ENCODE assay signal across 21 mouse cellular contexts in genomic region chr4:86274663-86275062, GRCm38 (mm10).
DNase-seq lines count a peak whose midpoint lies in the region; TF ChIP-seq lines count a peak whose summit lies in the region.
"Had no signal": no experiment of that assay in that cellular context is flagged by ENCODE, and none has a peak within 500 bp of the region (broad histone marks: within the 10 kb centered on the region; RNA-seq: fewer than 3 reads in every experiment).

No protein-coding gene starts in this region.

- TF ChIP-seq CTCF in layer of hippocampus, adult 2 months (conservative IDR thresholded peaks at IDR 0.05), result no peak

- no peak for DNase-seq in layer of hippocampus, adult 2 months (ENCODE audit: low spot score in 2 of 2)
- DNase-seq in layer of hippocampus, adult 9-10 months (ENCODE audit: low spot score), result no peak
- peak; percentile 38 for DNase-seq in right cerebral cortex, adult 18-20 months
- DNase-seq in right cerebral cortex, postnatal 10 days (ENCODE audit: low spot score in 2 of 2), result no peak
- DNase-seq in telencephalon, adult 2 months (ENCODE audit: low read depth, low spot score), result peak; percentile 76
- no peak for DNase-seq in c-Kit-positive CD71-positive TER-119-positive erythroid progenitor cells, embryonic 14.5 days (ENCODE audit: low spot score)
- DNase-seq: adrenal gland, adult 2 months; adrenal gland, postnatal 10 days; adrenal gland, postnatal 25 days; cerebellum, adult 11 months; cerebellum, adult 18-20 months; cerebellum, adult 8-10 months; cerebellum, adult 9-11 months; cerebellum, postnatal 14 days; cerebellum, postnatal 36 days; embryo, embryonic 11 days had no signal

- peak overlapping the region; percentile 67 for H3K27ac ChIP-seq in layer of hippocampus, adult 2 months
- H3K27ac ChIP-seq: forebrain, embryonic 10.5 days; forebrain, embryonic 12.5 days had no signal

- no peak overlapping the region for H3K4me3 ChIP-seq in layer of hippocampus, adult 2 months
- H3K4me3 ChIP-seq: embryonic facial prominence, embryonic 13.5 days; embryonic facial prominence, embryonic 15.5 days; erythroblast, embryonic 14.5 days; forebrain, embryonic 10.5 days; forebrain, embryonic 12.5 days had no signal

Comparison
In these comparisons a context has a peak if more than half of its experiments do, and no peak if none do; other contexts are left out.
1. DNase-seq: peak in right cerebral cortex, adult 18-20 months (single experiment) and telencephalon, adult 2 months (single experiment); none in layer of hippocampus, adult 2 months (0 of 2), layer of hippocampus, adult 9-10 months (single experiment), right cerebral cortex, postnatal 10 days (0 of 2) and c-Kit-positive CD71-positive TER-119-positive erythroid progenitor cells, embryonic 14.5 days (single experiment).